Mouse (Mus musculus) lung, postnatal 0 days (tissue): ENCODE measurements at regions not wholly inside any gene's neighbourhood (a gene's known extent, or its start where the extent isn't known, plus 50 kb on each side); places are given as distances from the start of the nearest gene placed in this dataset.
A peak's percentile ranks its signal among the peaks of the same experiment; 100 is the strongest.

Source experiments
- CTCF ChIP-seq: IDR thresholded peaks from 2 replicates; pipeline ENCODE4 v1.5.1; 2016; ENCODE audit warnings: antibody characterized with exemption, mild to moderate bottlenecking
- EP300 ChIP-seq: IDR thresholded peaks from 2 replicates; pipeline ENCODE4 v1.6.1; 2016; ENCODE audit warnings: antibody characterized with exemption, mild to moderate bottlenecking, control low read depth

- peak; percentile 65 for TF ChIP-seq CTCF
- no peak for TF ChIP-seq EP300
These were observed 92.0 kb downstream of the Mis18a start for GRCm38 (mm10) chr16:90635216-90635615.
